Mouse (Mus musculus) neural tube, embryonic 11.5 days (tissue): ENCODE measurements around the gene Gm21943. TPM values are rescaled to one million over a fixed set of nuclear protein-coding genes. Genes with fewer than 3 reads are reported as not detected.
"Not testable (repeated sequence)": the region's sequence is repeated elsewhere in the genome, so short reads cannot be mapped to it uniquely, and the experiment has no call there.

Experiments used
- ATAC-seq: fragments of 200-750 bp; cut with Nextera tagmentation; 2 replicates; pipeline ENCODE4 v1.8.0; 2017; ENCODE audit warnings: moderate number of reproducible peaks, mild to moderate bottlenecking, moderate TSS enrichment, moderate library complexity; ENCODE audit not compliant: insufficient read depth, low FRiP score, low TSS enrichment
- DNase-seq: peaks from one replicate; pipeline ENCODE4 v3.0.0-alpha.2; 2015; ENCODE audit warnings: low spot score
- H3K27ac ChIP-seq: fragments of 300-500 bp; sonication (generic); 2 replicates; pipeline ENCODE4 v1.5.1; 2014; ENCODE audit warnings: low read depth, mild to moderate bottlenecking, low read length
- H3K27me3 ChIP-seq: fragments of 300-500 bp; sonication (generic); 2 replicates; pipeline ENCODE4 v1.6.1; 2014; ENCODE audit warnings: mild to moderate bottlenecking, low read length, mixed read lengths; ENCODE audit not compliant: control insufficient read depth, insufficient read depth
- H3K36me3 ChIP-seq: fragments of 300-500 bp; sonication (generic); 2 replicates; pipeline ENCODE4 v1.6.1; 2014; ENCODE audit warnings: mild to moderate bottlenecking, low read length, moderate library complexity, mixed read lengths; ENCODE audit not compliant: control insufficient read depth, insufficient read depth
- H3K4me1 ChIP-seq: fragments of 300-500 bp; sonication (generic); 2 replicates; pipeline ENCODE4 v1.6.1; 2014; ENCODE audit warnings: low read length, mixed read lengths; ENCODE audit not compliant: control insufficient read depth, insufficient read depth
- H3K4me2 ChIP-seq: fragments of 300-500 bp; sonication (generic); 2 replicates; pipeline ENCODE4 v1.6.1; 2014; ENCODE audit warnings: low read depth, mild to moderate bottlenecking, moderate library complexity
- H3K4me3 ChIP-seq: fragments of 300-500 bp; sonication (generic); 2 replicates; pipeline ENCODE4 v1.5.1; 2014; ENCODE audit warnings: low read depth, low read length
- H3K9ac ChIP-seq: fragments of 300-500 bp; sonication (generic); 2 replicates; pipeline ENCODE4 v1.6.1; 2014; ENCODE audit warnings: mild to moderate bottlenecking, low read length
- H3K9me3 ChIP-seq: fragments of 300-500 bp; sonication (generic); 2 replicates; pipeline ENCODE4 v1.6.1; 2016; ENCODE audit warnings: low read length; ENCODE audit not compliant: control insufficient read depth
- WGBS: fragments of 180-500 bp; shearing (Covaris S2); extraction: QIAGEN DNeasy Blood & Tissue Kit; methylation state at CpG from one replicate; pipeline ENCODE4 v1.1.7; 2014; 5-methylcytosine and 5-hydroxymethylcytosine counted together
- polyA plus RNA-seq: library from polyadenylated mRNA; unstranded; fragments of >200 nt; fragmentation: Nextera tagmentation; extraction: Ambion mirVana; gene quantifications from 2 replicates; pipeline ENCODE4 v1.2.1, GENCODE M21; 2014

Gm21943 gene
- polyA plus RNA-seq, result not detected in 2 replicates

GRCm38 (mm10) chrY:57533644-57534043 lies at the start of gene Gm21943:
Gene Gm21943 (minus strand): TSS chrY:57533744.
- H3K9me3 ChIP-seq, H3K27ac ChIP-seq, H3K36me3 ChIP-seq, H3K4me3 ChIP-seq, DNase-seq, ATAC-seq, H3K9ac ChIP-seq, H3K27me3 ChIP-seq, H3K4me1 ChIP-seq, H3K4me2 ChIP-seq: not testable (repeated sequence)
- no CpG with 5 or more reads among the region's 4 CpGs for WGBS

Other genes with a start within 250 kb of the Gm21943 start
- gene Gm28961, start 172.0 kb upstream of the Gm21943 start, polyA plus RNA-seq, result not detected in 2 replicates